Mouse (Mus musculus) thymus, postnatal 0 days (tissue): Measurements from ENCODE around the gene Sucla2. TPM values are rescaled to one million over a fixed set of nuclear protein-coding genes. Genes with fewer than 3 reads are reported as not detected.
"Not testable (repeated sequence)": the region's sequence is repeated elsewhere in the genome, so short reads cannot be mapped to it uniquely, and the experiment has no call there.

ENCODE experiments used
- DNase-seq: peaks from one replicate; pipeline ENCODE4 v3.0.0-alpha.2; 2015; ENCODE audit warnings: low spot score
- polyA plus RNA-seq: library from polyadenylated mRNA; unstranded; fragments of >200 nt; fragmentation: Nextera tagmentation; extraction: Ambion mirVana; gene quantifications from 2 replicates; pipeline ENCODE4 v1.2.1, GENCODE M21; 2015

Gene Sucla2
- polyA plus RNA-seq, 1 experiment from 2014 or later = 90.3 TPM

DNA sequence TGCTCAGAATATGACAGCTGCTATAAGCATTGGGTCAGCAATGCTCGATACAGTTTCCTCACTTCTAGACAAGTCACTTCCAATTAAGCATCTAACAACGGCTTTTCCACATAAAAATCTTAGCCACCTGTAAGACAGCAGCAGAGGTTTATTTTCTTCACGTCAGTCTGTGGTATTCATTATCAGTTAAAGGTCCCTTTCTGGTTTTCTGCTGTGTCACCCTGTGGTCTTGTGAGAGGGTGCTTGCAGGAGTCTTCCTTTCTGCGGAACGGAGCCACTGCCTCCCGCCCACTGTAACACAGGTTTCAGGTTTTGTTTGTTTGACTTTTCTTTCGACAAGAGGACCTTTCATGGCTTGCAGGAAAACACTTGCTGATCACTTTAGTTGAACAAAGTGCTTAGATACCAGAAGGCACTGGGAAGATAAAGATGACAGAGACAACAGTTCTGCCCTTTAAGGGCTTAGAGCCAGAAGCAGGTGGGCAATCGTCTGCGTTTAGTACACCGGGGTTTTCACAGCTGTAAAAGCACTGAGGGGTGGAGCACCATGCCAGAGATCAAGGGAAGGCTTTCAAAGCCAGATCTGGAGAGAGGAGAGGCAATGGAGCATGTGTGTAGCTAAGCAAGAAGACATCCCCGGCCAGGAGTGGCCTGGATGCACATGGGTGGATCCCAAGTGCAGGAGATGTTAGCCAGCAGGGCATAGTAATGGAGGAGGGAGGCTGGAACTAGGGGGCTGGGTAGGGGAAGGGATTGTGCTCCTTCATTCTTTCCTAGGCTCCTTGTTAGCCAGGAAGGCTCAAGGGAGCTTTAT, 83.8 kb downstream of the Sucla2 start:
- DNase-seq = peak; percentile 38

DNA sequence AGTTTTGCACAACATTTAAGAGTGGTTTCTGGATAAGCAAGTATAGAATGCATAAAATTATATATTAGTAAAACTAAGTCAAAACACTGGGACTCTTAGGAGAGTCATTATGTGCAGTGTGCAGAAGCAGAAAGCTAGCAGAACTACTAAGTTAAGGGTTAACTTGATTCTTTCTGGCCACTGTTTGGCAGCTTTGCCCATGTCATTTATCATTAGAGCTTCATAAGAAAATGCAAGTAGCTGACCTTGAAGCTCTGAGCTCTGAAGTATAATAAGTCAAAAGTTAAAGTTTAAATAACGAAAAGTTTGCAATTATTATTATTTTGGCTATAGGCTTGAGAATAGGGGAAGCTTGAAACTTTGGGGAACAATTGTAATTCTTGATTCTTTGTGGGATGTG, 89.8 kb downstream of the Sucla2 start:
- DNase-seq = not testable (repeated sequence)

GRCm38 (mm10) chr14:73620880-73621279, 95.8 kb downstream of the Sucla2 start:
- no peak for DNase-seq

- DNase-seq = no peak
These were observed 97.9 kb downstream of the Sucla2 start for GRCm38 (mm10) chr14:73622988-73623387.

DNA sequence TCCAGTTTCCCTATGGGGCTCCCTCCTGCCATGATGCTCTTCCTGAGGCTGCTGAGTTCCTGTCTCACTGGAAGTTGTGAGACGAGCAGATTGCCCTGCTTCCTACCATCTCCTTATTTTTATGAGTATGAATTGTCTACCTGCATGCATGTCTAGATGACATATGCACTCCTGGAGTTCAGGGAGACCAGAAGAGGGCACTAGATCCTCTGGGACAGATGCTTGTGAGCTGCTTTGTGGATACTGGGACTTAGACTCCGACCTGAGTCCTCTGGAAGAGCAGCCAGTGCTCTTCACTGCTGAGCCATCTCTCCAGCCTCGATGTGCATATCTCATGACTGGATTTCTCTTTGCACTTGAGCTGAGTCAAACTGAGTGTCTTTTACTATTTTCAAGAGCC, 100.3 kb downstream of the Sucla2 start:
- DNase-seq = no peak

GRCm38 (mm10) chr14:73631511-73631910, 106.4 kb downstream of the Sucla2 start:
- no peak for DNase-seq

- no peak for DNase-seq
These were observed 107.6 kb downstream of the Sucla2 start for GRCm38 (mm10) chr14:73632648-73633263.

DNA sequence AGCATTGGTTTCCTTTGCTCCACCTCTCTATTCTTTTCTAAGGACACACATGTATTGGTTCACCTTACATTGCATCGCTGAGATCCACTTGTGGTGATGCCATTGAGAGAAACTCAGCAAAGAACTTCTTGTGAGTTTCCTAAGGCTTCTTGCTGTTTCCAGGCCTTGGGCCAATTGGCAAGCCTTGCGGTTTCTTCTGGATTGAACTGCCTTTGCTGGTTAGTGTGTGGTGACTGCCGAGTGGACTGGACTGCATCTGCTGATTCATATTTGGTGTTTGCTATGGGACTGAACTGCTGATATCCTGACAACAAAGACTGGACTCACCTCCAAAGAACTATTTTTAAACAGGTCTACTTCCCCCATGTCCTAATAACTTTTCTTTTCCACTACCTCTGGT, 109.2 kb downstream of the Sucla2 start:
- DNase-seq = no peak

DNA sequence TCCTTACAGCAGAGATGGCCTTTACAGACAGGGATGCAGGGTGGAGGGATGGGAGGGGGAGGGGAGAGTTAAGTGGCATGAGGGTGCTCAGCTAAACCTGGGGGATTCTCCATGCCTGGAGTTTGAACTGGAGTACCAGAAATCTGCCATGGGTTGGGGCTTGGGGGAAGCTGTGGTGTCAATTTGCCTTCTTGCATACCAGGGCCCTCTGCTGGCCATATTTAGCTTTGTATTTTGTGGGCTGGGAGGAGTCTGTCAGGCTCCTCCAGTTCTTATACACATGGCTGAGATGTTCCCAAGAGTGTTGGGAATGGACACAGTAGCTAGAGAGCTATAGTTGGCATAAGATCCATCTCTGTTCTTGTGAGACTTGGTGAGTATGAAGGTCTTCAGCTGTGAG, 112.3 kb downstream of the Sucla2 start:
- DNase-seq = peak; percentile 18

Other genes starting within 250 kb of the Sucla2 start
- gene Rb1, start 199.5 kb upstream of the Sucla2 start, polyA plus RNA-seq = 51.7 and 54.3 TPM in 2 replicates
- 1,456 and 1,514 TPM in 2 replicates for gene Itm2b, start 140.0 kb upstream of the Sucla2 start, polyA plus RNA-seq
- 80.7 and 90.5 TPM in 2 replicates for gene Med4, start 15.3 kb upstream of the Sucla2 start, polyA plus RNA-seq
- 8.8 and 9.4 TPM in 2 replicates for gene Nudt15, start 22.9 kb downstream of the Sucla2 start, polyA plus RNA-seq
- not detected in 2 replicates for gene Gm21750, start 135.9 kb downstream of the Sucla2 start, polyA plus RNA-seq